Mouse (Mus musculus) yolk sac, embryonic 10.5 days (tissue): ENCODE measurements around the gene Rnf115.
"Not testable (repeated sequence)": the region's sequence is repeated elsewhere in the genome, so short reads cannot be mapped to it uniquely, and the experiment has no call there.

ENCODE experiments used
- DNase-seq: peaks from one replicate; pipeline ENCODE4 v3.0.0-alpha.2; 2017; ENCODE audit warnings: low spot score

Rnf115 gene

DNA sequence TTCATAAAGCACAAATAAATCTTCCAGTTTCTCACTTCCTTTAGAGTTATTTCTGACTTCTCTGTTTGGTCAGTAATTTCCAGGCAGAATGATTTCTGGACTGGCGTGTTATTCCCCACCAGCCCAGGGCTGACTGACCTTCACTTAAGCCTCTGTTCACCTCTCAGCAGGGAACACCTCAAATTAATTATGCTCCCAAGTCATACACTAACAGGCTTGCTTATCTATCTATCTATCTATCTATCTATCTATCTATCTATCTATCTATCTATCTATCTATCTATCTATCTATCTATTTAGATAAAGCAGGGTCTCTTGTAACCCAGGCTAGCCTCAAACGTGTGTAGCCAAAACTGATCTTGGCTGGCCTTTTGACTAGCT is 18.8 kb upstream of the Rnf115 start:
- no peak for DNase-seq

DNA sequence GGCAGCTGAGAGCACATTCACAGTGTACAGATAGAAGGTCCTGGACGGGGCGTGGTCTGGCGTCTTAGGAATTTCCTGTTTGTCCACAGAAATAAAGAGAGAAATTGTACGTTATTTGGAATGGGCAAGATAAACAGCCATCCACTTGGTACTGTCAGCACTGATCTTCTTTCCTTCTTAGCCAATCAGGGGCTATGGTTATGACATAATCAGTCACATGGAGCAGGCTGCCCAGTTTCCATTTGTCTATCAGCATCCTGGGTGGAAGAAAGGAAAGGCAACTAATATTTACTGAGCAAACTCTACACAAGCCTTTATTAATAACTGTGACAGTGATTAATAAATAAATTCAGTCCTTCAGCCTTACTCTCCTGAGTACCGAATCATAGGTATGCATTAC is 13.2 kb upstream of the Rnf115 start:
- DNase-seq: no peak

DNA sequence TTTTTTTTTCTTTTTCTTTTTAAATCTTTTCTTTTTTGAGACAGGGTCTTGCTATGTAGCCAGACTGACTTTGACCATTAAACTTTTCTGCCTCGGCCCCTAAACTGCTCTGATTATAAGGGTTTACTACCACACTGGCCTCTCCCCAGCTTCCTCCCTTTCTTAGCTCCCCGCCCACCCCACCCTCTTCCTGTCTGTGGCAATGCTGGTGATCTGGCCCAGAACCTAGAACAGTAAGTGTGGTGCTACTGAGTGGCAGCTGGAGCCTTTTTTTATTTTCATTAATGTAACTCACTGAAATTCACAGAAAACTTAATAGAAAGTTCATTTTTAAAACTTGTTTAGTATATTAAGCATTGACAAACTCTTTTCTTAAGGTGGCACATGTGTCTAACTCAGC is 11.6 kb upstream of the Rnf115 start:
- DNase-seq: no peak

DNA sequence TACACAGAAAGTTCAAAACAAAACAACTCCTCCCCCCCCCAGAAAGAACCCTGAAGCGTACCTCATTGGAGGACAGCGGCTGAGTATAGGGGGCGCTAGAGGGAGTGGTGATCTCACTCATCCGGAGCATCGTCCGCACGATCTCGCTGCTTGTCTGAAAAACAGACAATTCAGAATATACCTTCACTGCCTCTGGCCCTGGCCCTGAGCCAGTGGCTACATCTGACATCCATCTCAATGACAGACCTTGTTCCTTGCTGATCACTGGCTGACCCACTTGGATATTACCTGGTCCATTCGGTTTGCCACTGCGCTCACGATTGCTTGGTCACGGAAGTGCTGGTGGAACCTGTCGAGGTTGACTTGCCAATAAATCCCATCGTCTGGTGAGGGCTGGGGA is 8.3 kb upstream of the Rnf115 start:
- DNase-seq: no peak

DNA sequence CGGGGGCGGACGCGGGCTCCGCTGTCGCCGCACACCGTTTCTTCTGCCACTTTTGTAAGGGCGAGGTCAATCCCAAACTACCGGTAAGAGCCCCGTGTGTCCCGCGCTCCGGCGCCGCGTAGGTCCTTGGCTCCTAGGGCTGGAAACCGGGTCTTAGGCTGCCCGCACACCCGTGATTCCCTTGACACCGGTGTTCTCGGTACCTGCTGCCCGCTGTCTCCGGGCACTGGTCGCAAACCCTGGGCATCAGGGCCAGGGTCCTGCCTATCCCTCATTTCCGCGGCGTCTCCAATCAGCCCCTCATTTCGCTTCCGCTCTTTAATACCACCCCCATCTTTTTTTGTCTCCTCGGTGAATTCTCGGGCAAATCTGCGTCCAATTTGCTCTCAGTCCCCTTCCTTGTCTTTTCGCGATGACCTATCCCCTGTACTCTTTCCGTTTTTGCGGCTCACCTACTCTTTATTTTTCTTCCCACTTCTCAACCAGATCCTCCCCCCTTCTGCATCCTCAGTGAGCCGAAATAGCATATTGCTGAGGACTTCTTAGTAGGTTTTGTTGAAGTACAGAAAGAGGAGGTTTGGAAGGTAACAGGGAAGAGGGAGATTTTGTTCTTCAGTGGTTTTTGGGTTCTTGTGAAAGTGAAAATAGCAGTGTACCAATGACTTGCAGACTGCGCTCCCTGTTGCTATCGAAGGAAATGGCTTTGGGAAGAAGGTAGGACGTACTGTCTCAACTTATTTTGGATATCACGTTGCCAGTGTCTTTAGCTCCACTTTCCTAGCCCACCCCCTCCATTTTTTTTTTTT is 567 bp downstream of the Rnf115 start:
- no peak for DNase-seq

DNA sequence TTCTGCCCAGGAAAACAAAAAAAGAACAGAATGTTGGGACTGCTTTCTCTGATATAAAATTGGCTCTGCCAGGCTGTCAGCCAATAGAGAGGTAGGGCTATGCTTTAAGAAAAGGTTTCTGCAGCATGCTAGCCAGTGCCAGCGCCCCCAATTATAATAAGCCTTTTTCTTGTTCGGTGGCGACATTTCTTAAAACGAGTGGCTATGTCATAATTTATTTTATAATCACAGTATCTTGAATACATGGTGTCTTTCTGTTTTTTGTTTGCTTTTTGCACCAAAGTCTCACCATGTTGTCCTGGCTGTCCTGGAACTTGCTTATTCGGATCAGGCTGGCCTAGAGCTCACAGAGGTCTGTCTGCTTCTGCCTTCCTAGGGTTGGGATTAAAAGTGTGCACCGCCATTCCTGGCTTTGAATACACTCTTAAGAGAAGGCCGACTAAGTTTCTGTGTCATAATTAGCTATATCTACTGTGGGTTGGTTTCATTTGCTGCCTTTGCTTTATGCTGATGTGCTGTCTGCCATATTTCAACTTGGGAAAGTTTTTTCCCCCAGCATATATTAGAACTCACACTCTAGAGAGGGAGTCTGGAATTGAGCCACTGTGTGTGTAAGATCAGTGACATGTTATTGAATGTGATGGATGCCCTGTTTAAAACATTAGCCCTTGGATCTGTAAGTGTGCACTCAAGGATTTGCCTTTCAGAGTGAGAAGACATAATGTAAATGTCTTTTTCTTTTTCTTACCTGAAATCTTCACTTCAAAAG is 1.4 kb downstream of the Rnf115 start:
- DNase-seq: no peak

DNA sequence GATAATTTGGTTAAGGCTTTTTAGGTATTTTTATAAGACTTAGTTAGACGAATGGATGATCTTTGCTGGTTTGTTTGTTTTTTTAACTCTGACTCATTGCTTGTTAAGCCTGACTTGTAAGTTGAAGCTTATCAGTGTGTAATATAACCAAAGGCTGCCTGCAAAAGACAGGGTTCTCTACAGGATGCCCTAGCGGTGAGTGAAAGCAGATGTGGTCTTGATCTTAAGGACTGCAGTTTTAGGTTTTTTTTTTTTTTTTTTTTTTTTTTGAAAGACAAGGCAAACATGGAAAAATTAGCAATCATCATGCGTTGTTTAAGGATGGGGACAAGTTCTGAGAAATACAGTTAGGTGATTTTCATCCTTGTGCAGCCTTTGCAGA is 1.9 kb downstream of the Rnf115 start:
- no peak for DNase-seq

DNA sequence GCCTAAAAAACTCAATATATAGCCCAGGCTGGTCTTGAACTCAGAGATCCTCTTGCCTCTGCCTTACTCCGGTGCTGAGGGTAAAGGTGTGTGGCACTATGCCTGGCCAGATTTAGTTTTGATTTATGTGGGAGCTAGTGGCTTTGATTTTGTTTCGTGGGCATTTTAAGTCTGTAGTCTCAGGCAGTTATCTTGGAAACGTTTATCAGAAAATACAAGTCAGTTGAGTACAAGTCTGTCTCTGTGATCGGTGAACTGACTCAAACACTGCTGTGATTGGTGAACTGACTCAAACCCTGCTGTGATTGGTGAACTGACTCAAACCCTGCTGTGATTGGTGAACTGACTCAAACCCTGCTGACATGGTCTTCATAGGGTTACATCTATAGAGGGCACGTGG is 3.3 kb downstream of the Rnf115 start:
- no peak for DNase-seq

DNA sequence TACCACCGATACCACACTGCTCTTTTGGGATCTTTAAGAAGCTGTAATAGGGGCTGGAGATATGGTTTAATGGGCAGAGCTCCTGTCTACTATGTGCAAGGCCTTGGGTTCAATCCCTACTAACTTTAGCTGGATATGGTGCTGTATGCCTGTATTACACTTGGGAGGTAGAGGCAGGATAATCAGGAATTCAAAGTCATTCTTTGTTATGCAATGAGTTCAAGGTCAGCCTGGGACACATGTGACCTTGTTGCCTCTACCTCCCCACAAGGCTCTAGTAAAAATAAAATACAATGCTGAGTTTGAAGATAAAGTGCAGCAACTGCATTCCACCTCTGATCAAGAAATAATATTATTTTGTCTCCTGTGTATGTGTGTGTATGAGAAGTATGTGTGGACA is 6.5 kb downstream of the Rnf115 start:
- no peak for DNase-seq

DNA sequence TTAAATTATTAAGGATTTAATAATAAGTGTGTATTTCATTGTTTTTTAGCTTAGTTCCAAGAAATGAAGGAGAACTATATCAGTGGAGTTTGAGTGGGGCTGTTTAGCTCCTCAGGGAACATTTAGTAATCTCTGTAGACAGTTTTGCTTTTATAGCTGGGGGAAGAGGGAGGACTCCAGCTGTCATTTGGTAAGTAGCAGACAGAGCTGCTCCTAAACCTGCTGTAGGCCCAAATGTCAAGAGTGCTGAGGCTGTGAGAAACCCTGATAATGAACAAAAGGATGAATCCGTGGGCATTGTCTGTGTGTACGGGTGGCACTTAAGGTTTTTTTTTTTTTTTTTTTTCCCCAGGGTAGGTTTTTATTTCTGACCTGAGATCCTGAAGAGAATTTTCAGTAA is 7.7 kb downstream of the Rnf115 start:
- DNase-seq: no peak

DNA sequence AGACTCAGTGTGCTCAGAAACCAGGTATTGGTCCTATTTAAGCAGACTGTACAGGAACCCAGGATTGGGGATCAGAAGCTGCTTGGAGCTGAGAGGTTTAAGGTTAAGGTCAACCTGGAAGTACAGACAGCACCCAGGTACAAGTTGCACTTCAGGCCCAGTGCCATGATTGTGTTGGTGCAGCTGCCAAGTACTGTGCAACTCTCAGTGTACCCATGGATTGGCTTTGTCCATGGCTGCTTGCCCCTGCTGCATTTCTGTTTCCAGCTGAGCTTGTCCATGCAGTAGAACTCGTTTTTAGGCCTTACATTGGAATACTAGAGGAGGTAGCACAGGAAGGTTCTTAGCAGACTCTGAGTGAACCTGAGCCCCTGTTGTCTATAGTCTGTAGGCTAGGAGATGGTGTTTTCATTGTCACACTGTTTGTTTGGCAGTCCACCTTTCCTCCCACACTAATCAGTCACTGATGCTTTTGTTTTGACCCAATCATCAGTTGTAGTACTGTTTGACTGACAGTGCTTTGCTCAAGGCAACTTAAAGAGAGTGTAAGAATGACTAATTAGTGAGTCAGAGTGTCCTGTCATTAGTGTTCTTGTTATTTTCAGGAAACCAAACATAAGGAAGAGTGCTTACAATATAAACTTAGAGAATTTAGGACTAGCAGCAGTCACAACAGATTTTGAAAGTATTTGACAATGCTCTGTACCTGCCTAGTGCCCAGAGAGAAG is 9.7 kb downstream of the Rnf115 start:
- DNase-seq: no peak

DNA sequence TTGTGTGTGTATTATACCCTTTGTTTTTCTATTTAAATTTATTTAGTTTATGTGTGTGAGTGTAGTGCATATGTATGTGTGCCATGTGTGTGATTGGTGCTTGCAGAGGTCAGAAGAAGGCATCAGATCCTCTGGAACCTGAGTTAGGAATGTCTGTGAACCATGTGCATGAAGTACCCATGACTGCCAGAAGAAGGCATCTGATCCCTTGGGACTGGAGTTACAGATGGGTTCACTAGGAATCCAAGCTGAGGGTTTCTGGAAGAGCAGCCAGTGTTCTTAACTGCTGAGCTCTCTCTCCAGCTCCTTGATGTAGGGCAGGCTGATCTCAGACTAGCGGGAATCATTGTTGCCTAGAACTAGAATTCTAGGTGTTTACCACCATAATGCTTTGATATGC is 10.5 kb downstream of the Rnf115 start:
- DNase-seq: no peak

DNA sequence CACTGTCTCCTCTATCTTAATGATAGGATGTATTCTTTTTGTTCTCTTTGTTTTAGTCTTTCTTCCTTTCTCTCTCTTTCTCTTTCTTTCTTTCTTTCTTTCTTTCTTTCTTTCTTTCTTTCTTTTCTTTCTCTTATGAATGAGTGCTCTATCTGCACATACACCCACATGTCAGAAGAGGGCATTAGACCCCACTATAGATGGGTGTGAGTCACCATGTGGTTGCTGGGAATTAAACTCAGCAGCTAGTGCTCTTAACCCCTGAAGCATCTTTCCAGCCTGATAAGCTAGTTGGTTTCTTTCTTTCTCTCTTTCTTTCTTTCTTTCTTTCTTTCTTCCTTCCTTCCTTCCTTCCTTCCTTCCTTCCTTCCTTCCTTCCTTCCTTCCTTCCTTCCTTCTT is 12.8 kb downstream of the Rnf115 start:
- DNase-seq: not testable (repeated sequence)

DNA sequence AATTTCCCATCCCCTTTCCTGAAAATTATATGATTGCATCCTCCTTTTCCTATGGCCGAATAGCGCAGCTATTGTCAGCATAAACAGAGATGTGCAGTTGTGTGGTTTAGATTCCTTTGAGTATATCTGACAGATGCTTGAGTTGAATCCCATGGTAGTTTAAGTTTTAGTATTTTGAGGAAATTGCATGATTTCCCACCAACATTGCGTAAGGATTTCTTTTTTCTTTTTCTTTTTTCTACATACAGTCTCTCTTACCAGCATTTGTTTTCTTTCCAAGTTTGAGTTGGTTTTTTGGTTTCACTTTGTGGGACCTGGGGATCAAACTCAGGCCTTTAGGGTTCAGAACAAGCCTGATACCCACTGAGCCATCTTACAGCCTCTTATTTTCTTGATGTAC is 16.9 kb downstream of the Rnf115 start:
- no peak for DNase-seq

DNA sequence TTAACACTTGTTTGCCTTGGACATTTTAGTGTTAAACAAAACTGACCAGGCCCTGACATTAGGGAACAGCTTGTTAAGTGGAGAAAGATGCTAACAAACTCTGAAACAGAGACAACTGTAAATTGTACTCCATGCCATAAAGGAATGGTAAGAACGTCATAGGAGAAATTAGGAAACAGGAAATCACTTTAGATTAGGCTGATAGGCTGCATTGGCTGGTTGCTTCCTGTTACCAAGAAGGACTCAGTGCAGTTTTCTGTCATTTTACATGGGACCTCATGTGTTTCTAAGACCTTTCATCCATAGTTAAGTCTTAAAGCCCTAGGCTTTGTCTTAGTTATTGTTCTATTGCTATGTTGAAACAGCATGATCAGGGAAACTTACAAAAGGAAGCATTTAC is 19.4 kb downstream of the Rnf115 start:
- DNase-seq: no peak

DNA sequence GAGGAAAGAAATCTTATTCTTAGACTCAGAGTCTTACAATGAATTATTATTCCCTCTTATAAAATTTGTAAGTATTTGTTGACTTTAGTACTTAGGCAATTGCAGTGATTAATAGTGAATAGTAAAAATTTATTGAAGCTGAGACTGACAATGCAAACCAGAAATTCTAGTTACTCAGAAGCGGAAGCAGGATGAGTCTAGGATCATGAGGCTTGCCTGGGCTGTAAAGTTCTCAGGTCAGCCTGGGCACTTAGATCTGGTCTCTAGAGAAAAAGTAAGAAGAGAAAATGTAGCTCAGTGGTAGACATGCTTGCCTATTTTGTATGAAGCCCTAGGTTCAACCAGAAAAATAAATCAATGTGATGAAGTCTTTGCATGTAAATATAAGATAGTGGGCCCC is 28.5 kb downstream of the Rnf115 start:
- DNase-seq: no peak

DNA sequence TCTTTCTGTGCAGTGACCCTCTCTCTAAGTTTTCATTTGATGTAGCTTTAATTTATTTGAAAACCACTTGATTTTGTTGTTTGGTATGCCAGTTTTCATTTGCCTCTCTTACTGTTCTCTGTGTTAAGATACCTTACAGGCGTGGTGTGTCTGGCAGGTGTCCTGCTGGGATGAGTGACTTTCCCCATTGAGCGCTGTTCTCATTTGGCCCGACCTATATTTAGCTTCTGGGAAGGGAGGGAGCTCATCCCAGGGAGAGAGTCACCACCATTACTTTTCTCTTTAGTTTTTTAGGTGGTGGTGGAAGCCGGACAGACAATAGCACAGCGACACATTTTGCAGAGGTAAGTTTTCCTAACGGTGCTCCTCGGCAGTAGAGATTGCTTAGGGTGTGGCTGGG is 30.2 kb downstream of the Rnf115 start:
- DNase-seq: no peak

DNA sequence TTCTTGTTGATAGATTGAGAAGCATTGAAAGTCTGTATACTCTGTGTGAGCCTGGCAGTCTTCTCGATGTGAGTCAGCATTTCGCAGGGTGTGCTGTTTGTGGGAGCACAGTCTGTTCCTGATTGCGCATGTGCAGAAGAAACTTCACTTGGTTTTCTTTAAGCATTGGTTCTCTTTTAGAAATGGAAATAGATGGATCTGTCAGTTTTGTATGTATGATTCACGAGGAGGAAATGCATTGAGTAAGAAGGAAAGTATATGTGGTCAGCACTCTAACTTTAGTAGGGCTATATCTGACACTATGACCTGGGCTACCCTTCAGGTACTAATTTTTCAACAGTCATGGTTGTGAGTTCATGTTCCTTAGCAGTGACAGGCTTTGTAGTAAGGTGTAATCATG is 32.2 kb downstream of the Rnf115 start:
- DNase-seq: no peak

DNA sequence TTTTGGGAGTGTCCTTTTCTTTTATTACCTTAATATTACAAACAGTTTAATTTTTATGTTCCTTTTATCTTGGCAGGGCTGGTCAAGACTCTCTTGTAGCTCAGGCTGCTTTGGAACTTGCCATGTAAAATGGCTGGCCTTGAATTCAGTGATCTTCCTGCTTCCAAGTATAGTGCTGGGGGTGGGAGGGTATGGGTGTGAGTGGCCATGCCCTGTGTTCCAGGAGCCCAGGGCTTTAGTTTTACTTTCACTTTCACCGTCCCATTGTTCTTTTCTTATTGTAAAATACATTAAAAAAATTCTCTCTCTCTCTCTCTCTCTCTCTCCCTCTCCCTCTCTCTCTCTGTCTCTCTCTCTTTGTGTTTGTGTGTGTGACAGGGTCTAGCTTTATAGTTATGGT is 37.1 kb downstream of the Rnf115 start:
- DNase-seq: no peak

DNA sequence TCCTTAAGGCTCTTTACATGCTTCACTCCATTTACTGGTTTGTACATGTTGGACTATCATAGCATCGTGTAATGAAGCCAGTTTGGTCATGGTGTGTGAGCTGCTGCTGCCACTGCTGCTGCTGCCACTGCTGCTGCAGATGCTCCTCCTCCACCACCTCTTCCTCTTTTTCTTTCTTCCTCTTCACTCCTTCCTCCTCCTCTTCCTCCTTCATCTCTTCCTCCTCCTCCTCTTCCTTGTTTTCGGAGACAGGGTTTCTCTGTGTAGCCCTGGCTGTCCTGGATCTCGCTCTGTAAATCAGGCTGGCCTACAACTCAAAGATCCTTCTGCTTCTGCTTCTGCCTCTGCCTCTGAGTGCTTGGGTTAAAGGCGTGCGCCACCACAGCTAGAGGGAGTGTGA is 42.5 kb downstream of the Rnf115 start:
- DNase-seq: no peak

DNA sequence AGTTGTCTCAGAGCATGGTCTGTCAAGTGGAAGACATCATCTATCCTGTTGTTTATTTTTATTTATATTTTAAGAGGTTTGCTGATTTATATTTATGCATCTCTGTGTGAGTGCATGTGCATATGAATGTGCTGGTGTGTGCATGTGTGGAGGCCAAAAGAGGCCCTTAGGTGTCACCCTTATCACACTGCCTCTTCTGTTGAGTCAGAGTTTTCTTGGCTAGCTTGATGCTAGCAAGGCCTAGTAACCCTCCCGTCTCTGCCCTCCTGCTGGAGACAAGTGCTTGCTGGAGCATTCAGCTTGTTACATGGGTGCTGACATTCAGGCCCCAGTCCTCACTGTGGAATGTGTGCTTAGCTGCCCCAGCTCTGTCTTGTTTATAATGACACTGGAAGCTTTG is 45.5 kb downstream of the Rnf115 start:
- DNase-seq: no peak

DNA sequence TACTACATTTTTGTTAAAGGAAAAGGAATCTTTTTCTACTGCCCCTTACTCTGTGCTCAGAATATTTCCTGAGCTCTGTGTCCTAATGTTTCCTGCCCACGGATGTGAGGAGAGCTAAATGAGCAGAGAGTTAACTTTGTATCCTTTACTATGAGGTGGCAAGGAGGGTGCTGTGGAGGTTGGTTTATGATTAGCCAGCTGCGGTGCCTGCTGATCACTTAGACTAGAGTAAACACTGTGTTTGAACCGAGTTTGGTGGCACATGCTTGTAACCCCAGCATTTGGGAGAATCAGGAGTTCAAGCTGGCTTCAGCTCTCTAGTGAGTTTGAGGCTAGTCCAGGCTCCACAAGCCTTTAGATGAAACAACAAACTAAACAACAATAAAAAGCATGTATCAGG is 49.7 kb downstream of the Rnf115 start:
- DNase-seq: peak; percentile 12

DNA sequence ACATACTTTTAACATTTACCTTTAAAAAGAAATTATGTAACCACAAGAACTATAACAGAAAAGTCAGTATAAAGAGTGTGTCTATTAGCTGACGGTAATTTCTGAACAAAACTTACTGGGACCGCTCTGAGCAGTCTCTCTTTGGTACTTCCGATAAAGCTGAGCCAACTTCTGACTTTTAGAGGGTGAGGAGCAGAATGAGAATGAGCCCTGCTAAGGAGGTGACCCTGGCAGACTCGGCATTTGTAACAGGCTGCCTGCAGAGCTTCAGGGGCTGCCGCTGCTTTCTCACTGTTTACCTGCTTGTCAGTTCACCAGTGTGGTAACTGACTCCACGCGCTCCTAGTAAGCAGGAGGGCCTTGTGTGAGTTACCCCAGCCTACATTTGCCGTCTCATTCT is 54.8 kb downstream of the Rnf115 start:
- no peak for DNase-seq
